Mouse (Mus musculus) midbrain, embryonic 14.5 days (tissue): Measurements from ENCODE around the gene Mob1b. TPM values are rescaled to one million over a fixed set of nuclear protein-coding genes. Genes with fewer than 3 reads are reported as not detected.
A peak's percentile ranks its signal among the peaks of the same experiment; 100 is the strongest.

ENCODE experiments used
- ATAC-seq: fragments of 200-750 bp; cut with Nextera tagmentation; 2 replicates; pipeline ENCODE4 v1.8.0; 2017; ENCODE audit warnings: moderate number of reproducible peaks, moderate library complexity; ENCODE audit not compliant: low FRiP score, low TSS enrichment
- DNase-seq: peaks from one replicate; pipeline ENCODE4 v3.0.0-alpha.2; 2015
- H3K27ac ChIP-seq: fragments of 300-500 bp; sonication (generic); replicated peaks from 2 replicates; pipeline ENCODE4 v1.5.1; 2014; ENCODE audit warnings: mild to moderate bottlenecking, low read depth, low read length, moderate library complexity
- H3K27me3 ChIP-seq: fragments of 300-500 bp; sonication (generic); 2 replicates; pipeline ENCODE4 v1.6.1; 2014; ENCODE audit warnings: low read length, control low read depth, mixed read lengths; ENCODE audit not compliant: control insufficient read depth, insufficient read depth
- H3K36me3 ChIP-seq: fragments of 300-500 bp; sonication (generic); 2 replicates; pipeline ENCODE4 v1.6.1; 2014; ENCODE audit warnings: low read length, control low read depth; ENCODE audit not compliant: control insufficient read depth, insufficient read depth
- H3K4me1 ChIP-seq: fragments of 300-500 bp; sonication (generic); 2 replicates; pipeline ENCODE4 v1.6.1; 2014; ENCODE audit warnings: mild to moderate bottlenecking, antibody characterized with exemption, low read length, control low read depth; ENCODE audit not compliant: control insufficient read depth, insufficient read depth
- H3K4me2 ChIP-seq: fragments of 300-500 bp; sonication (generic); 2 replicates; pipeline ENCODE4 v1.6.1; 2014; ENCODE audit warnings: mild to moderate bottlenecking, low read length, moderate library complexity
- H3K4me3 ChIP-seq: fragments of 300-500 bp; sonication (generic); replicated peaks from 2 replicates; pipeline ENCODE4 v1.5.1; 2014; ENCODE audit warnings: low read depth, low read length
- H3K9ac ChIP-seq: fragments of 300-500 bp; sonication (generic); replicated peaks from 2 replicates; pipeline ENCODE4 v1.6.1; 2014; ENCODE audit warnings: mild to moderate bottlenecking, low read length, moderate library complexity
- H3K9me3 ChIP-seq: fragments of 300-500 bp; sonication (generic); 2 replicates; pipeline ENCODE4 v1.6.1; 2016; ENCODE audit warnings: low read length, control low read depth, mixed read lengths; ENCODE audit not compliant: control insufficient read depth
- WGBS: fragments of 180-500 bp; shearing (Covaris S2); extraction: QIAGEN DNeasy Blood & Tissue Kit; methylation state at CpG from one replicate; pipeline ENCODE4 v1.1.7; 2014; 5-methylcytosine and 5-hydroxymethylcytosine counted together
- polyA plus RNA-seq: library from polyadenylated mRNA; unstranded; fragments of >200 nt; fragmentation: Nextera tagmentation; extraction: Ambion mirVana; gene quantifications from 2 replicates; pipeline ENCODE4 v1.2.1, GENCODE M21; 2014

Gene Mob1b
- polyA plus RNA-seq, 1 experiment from 2014 or later = 13.7 TPM

GRCm38 (mm10) chr5:88685306-88685705 is 35.3 kb upstream of the Mob1b start:
- ATAC-seq (no peak), DNase-seq (no peak)
- Histone ChIP-seq H3K9ac (no peak overlapping the region), H3K4me1 (no peaks in the 10 kb centered on the region), H3K36me3 (no peaks in the 10 kb centered on the region), H3K4me3 (no peak overlapping the region), H3K27ac (no peak overlapping the region), H3K4me2 (no peak overlapping the region), H3K27me3 (no peaks in the 10 kb centered on the region), H3K9me3 (no peaks in the 10 kb centered on the region)
- WGBS = 13% methylated on average over 6 of the region's 6 CpGs

DNA sequence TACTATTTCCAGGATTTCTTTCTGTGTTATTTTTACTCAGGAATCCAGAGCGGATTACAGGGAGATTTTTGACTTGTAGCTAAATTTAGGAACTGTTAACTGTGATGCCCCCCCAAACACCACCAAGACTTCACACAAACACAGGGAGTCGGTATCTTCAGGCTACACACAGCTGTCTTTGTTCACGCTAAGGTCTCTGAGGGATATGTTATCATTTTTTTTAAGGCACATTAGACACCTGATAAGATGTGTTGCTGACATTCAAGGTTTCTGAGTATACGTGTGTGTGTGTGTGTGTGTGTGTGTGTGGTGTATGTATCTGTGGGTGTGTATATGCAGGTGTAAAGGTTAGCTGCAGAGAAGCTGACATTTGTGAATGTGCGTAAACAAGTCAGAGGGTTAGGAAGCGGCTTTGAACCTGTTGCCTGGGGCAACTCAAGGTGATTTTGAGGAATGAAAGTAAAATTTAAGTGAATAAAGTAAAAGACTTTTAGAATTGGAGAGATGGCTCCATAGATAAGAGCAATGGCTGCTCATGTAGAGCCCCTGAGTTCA is 34.8 kb upstream of the Mob1b start:
- H3K27me3 ChIP-seq = no peaks in the 10 kb centered on the region
- no peak for DNase-seq

DNA sequence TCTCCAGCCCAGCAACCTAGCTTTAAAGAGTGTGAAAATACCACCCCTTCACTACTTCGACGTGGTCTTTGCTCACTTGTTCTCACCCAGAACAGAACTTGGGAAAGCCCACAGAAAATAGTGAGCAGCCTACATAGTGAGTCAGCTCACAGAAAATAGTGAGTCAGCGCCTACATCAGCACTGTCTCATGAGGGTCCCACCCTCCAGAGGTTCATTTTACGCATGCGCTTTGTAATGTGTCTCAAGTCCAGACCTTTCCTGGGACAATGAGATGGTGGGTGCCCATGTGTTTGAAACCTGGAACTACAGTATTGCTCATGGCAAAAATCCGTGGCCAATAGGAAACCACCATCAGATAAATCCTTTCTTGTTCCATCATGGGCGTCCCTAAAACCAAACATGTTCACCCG is 32.7 kb upstream of the Mob1b start:
- H3K4me3 ChIP-seq = no peak overlapping the region
- H3K4me2 ChIP-seq = no peak overlapping the region
- no peak overlapping the region for H3K9ac ChIP-seq
- H3K27ac ChIP-seq = no peak overlapping the region
- H3K36me3 ChIP-seq = no peaks in the 10 kb centered on the region
- ATAC-seq = no peak
- DNase-seq = no peak
- WGBS = 82% methylated on average over 8 of the region's 8 CpGs
- H3K9me3 ChIP-seq = no peaks in the 10 kb centered on the region
- H3K27me3 ChIP-seq = no peaks in the 10 kb centered on the region
- H3K4me1 ChIP-seq = no peaks in the 10 kb centered on the region

More for the DNA sequence above, 34.8 kb upstream of the Mob1b start:
- Histone ChIP-seq H3K9ac (no peak overlapping the region), H3K36me3 (no peaks in the 10 kb centered on the region), H3K9me3 (no peaks in the 10 kb centered on the region), H3K4me2 (no peak overlapping the region), H3K4me3 (no peak overlapping the region), H3K4me1 (no peaks in the 10 kb centered on the region), H3K27ac (no peak overlapping the region)
- ATAC-seq = no peak
- WGBS = 85% methylated on average over 6 of the region's 6 CpGs

- Histone ChIP-seq H3K9me3 (no peaks in the 10 kb centered on the region), H3K4me3 (no peak overlapping the region), H3K27me3 (no peaks in the 10 kb centered on the region), H3K36me3 (no peaks in the 10 kb centered on the region), H3K4me1 (no peaks in the 10 kb centered on the region), H3K4me2 (no peak overlapping the region), H3K27ac (no peak overlapping the region), H3K9ac (no peak overlapping the region)
- ATAC-seq (no peak), DNase-seq (no peak)
- WGBS = 87% methylated on average over 15 of the region's 15 CpGs
These were observed 32.0 kb upstream of the Mob1b start for GRCm38 (mm10) chr5:88688583-88689187.

DNA sequence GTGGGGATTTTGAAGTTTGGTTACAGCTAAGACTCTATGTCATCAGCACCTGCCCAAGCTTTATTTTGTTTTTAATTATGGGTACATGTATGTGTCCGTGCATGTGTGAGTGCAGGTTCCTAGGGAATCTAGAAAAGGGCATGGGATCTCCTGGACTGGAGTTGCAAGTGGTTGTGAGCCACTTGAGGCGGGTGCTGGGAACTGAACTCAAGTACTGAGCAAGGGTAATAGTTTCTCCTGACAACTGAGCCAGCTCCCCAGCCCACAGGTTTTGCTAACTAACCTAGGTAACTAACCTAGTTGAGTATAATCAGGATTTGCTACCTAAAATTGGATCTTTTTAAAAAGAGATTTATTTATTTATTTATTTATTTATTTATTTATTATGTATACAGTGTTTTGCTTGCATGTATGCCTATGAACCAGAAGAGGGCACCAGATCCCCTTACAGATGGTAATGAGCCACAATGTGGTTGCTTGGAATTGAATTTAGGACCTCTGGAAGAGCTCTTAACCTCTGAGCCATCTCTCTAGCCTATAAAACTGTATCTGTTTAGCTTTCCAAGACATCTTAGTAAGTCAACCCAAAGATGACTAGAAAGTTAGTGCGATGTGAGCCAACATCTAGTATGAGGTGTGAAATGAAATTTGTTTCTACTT is 31.2 kb upstream of the Mob1b start:
- Histone ChIP-seq H3K27me3 (no peaks in the 10 kb centered on the region), H3K4me1 (no peaks in the 10 kb centered on the region), H3K9ac (no peak overlapping the region), H3K36me3 (no peaks in the 10 kb centered on the region), H3K27ac (no peak overlapping the region), H3K4me3 (no peak overlapping the region), H3K4me2 (no peak overlapping the region), H3K9me3 (no peaks in the 10 kb centered on the region)
- WGBS = 79% methylated on average over 3 of the region's 3 CpGs
- ATAC-seq = no peak; the same call in 1 of the 2 replicates
- DNase-seq = peak; percentile 83

- H3K27me3 ChIP-seq = no peaks in the 10 kb centered on the region
- DNase-seq (no peak), ATAC-seq (no peak)
- H3K4me3 ChIP-seq = no peak overlapping the region
- no peak overlapping the region for H3K9ac ChIP-seq
- WGBS = 87% methylated on average over 10 of the region's 10 CpGs
- H3K36me3 ChIP-seq = no peaks in the 10 kb centered on the region
- H3K9me3 ChIP-seq = no peaks in the 10 kb centered on the region
- H3K27ac ChIP-seq = no peak overlapping the region
- H3K4me1 ChIP-seq = no peaks in the 10 kb centered on the region
- H3K4me2 ChIP-seq = no peak overlapping the region
These were observed 29.8 kb upstream of the Mob1b start for GRCm38 (mm10) chr5:88690681-88691505.

DNA sequence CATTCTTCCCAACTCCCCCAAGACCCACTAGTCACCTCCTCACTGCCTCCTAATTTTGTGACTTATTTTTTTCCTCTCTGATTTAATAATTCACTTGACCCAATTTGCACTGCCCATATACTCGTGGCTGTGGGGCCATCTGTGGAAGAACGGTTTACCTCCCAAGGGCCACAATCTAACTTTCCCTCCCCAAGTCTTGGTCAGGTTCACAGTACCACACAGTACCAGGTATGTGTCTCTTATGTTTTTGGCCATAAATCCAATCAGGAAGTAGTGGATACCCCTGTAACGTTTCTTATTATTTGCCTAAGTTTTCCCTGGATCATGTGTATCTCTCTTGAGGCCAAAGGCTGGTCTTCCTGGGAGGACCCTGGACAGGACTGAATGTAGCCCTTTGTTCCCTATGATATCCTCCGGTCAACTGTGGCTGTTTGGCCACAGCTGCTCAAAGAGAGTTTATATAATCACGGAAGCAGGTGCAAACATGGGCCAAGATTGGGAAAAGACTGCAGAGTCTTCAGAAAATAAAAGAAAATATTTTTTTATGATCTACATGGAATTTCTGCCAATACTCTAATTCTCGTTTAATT is 29.1 kb upstream of the Mob1b start:
- Histone ChIP-seq H3K4me1 (no peaks in the 10 kb centered on the region), H3K27me3 (no peaks in the 10 kb centered on the region), H3K36me3 (no peaks in the 10 kb centered on the region), H3K9me3 (no peaks in the 10 kb centered on the region), H3K4me3 (no peak overlapping the region), H3K9ac (no peak overlapping the region), H3K27ac (no peak overlapping the region), H3K4me2 (no peak overlapping the region)
- 88% methylated on average over 6 of the region's 6 CpGs for WGBS
- DNase-seq (no peak), ATAC-seq (no peak)

- Histone ChIP-seq H3K9me3 (no peaks in the 10 kb centered on the region), H3K4me2 (no peak overlapping the region), H3K4me1 (no peaks in the 10 kb centered on the region), H3K4me3 (no peak overlapping the region), H3K9ac (no peak overlapping the region), H3K36me3 (no peaks in the 10 kb centered on the region), H3K27ac (no peak overlapping the region), H3K27me3 (no peaks in the 10 kb centered on the region)
- no peak for DNase-seq
- ATAC-seq = no peak
- 75% methylated on average over 4 of the region's 4 CpGs for WGBS
These were observed 28.1 kb upstream of the Mob1b start for GRCm38 (mm10) chr5:88692586-88692985.
